12 mouse cellular contexts compared by ENCODE assay signal in genomic region chr5:91610499-91610898, GRCm38 (mm10).
"Had no signal": no experiment of that assay in that cellular context is flagged by ENCODE, and none has a peak within 500 bp of the region (broad histone marks: within the 10 kb centered on the region; RNA-seq: fewer than 3 reads in every experiment).

No protein-coding gene starts in this region.

- H3K27me3 ChIP-seq: limb, embryonic 13.5 days; midbrain, embryonic 12.5 days had no signal

- H3K4me3 ChIP-seq: layer of hippocampus, adult 2 months; limb, embryonic 13.5 days; midbrain, embryonic 12.5 days had no signal

- ATAC-seq: midbrain, embryonic 16.5 days had no signal

- H3K4me2 ChIP-seq: limb, embryonic 13.5 days; midbrain, embryonic 12.5 days had no signal

- DNase-seq: kidney, adult 9 months; kidney, postnatal 10 days; kidney, postnatal 4 days; left cerebral cortex, postnatal 4 days; lung, postnatal 14 days; thymus, postnatal 4 days had no signal

- H3K9me3 ChIP-seq: limb, embryonic 13.5 days; midbrain, embryonic 12.5 days had no signal

- H3K9ac ChIP-seq: limb, embryonic 13.5 days; liver, embryonic 14.5 days; midbrain, embryonic 12.5 days had no signal

- H3K4me1 ChIP-seq: limb, embryonic 13.5 days; midbrain, embryonic 12.5 days had no signal

- H3K36me3 ChIP-seq: limb, embryonic 13.5 days; midbrain, embryonic 12.5 days had no signal

- H3K27ac ChIP-seq: layer of hippocampus, adult 2 months; limb, embryonic 13.5 days; liver, embryonic 14.5 days; midbrain, embryonic 12.5 days; stomach, postnatal 0 days had no signal
